Mouse (Mus musculus) hematopoietic stem cell, adult 5-6 weeks (primary cell): ENCODE data around the gene Stard13. TPM values are rescaled to one million over a fixed set of nuclear protein-coding genes. Genes with fewer than 3 reads are reported as not detected.

Experiments
- ATAC-seq, 2 experiments: fragments of 125-278 bp in 1 of 2; replicated peaks in 1 of 2; 2 replicates each; pipeline ENCODE4 v1.8.0; 2016 to 2017; ENCODE audit warnings: inconsistent platforms in 2 of 2, mild to moderate bottlenecking in 2 of 2, moderate number of reproducible peaks in 2 of 2, low read depth in 1 of 2, moderate TSS enrichment in 1 of 2; ENCODE audit not compliant: low FRiP score in 2 of 2, poor library complexity in 2 of 2, severe bottlenecking in 2 of 2, insufficient read depth in 1 of 2, low TSS enrichment in 1 of 2
- total RNA-seq: library from RNA; stranded (forward); fragments of 172-1452, 232-1000 nt; gene quantifications from 2 replicates; pipeline ENCODE4 v1.2.3, GENCODE M21; 2017

The Stard13 gene
- total RNA-seq, 1 experiment from 2014 or later: 0.30 TPM

DNA sequence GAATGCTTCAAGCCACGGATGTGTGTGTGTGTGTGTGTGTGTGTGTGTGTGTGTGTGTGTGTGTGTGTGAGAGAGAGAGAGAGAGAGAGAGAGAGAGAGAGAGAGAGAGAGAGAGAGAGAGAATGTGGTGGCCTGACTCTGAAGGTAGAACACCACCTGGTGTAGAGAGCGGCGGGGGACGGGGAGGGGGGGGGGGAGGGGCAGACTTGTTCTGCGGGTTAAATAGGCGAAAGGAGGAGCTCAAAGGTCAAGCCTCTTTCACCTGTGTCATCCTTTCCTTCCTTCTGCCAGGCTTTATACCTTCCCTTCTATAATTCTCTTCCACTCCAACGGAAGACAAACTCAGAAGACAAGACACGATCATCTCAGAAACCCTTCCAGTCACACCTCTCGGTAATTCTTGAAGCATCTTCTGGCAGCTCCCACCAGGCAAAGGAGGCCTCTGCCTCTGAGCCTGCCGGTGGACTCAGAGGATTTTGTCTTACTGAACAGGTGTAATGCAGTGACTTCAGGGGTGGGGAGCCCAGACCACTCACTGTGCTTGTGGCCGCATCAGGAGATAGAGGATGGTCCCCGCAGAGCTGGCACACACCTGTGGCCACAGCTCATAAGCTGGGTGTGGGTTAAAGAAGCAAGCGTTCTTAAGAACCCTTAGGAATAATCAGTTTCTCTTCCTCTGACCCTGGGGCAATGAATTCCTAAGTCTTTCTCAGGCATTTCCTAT is 898 bp downstream of the Stard13 start:
- ATAC-seq: no peak

DNA sequence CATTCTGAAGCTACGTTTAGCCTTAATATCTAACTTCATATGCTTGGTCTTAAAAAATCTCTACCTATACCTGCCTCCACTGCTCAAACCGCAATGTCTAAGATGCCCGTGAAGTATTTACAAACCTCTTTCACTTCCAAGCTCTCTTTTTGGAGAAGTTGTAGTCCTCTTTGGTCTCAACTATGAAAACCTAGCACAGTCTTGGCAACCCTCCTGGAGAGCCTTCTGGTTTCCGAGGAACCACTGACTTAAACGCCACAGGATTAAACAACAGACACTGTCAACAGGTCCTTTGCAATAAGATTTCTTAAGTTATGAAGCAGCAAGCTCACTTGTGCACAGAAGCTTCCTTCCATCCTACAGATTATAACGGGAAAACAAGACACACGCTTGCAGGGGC is 1.8 kb downstream of the Stard13 start:
- no peak for ATAC-seq

DNA sequence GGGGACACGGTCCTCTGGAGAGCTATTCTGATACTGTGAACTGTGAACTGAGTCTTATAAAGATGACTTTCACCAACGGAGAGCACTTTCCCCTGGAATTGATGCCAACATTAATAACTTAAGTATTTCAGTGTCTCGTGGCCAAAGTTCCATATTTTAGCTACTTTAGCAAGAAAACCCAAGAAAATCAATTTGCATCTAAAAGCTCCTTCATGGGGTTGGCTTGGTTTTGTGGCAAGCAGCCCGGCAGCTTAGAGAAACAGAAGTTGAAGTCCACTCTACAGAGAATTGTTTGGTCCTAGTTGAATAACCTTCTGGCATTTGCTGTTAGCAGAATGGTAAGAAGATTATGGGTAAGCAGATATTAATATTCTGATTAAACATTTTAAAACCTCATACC is 2.2 kb downstream of the Stard13 start:
- ATAC-seq: no peak

DNA sequence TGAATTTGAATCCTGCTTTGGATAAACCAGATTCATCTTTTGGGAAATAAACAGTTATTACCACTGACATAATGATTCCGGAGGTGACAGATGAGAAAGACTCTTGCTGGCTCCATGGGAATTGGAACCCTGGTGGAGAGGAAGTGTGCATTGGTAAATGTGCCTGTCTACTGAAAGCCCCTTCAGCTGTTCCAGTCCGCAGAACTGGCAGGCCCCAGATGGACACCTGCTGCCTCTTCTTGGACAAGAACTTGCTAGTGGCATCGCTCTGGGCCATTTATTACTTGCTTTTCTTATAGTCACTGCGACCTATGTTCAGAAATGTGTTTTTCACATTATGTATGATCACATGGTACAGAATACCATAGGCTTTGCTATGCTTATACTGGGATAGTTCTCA is 3.2 kb downstream of the Stard13 start:
- no peak for ATAC-seq

DNA sequence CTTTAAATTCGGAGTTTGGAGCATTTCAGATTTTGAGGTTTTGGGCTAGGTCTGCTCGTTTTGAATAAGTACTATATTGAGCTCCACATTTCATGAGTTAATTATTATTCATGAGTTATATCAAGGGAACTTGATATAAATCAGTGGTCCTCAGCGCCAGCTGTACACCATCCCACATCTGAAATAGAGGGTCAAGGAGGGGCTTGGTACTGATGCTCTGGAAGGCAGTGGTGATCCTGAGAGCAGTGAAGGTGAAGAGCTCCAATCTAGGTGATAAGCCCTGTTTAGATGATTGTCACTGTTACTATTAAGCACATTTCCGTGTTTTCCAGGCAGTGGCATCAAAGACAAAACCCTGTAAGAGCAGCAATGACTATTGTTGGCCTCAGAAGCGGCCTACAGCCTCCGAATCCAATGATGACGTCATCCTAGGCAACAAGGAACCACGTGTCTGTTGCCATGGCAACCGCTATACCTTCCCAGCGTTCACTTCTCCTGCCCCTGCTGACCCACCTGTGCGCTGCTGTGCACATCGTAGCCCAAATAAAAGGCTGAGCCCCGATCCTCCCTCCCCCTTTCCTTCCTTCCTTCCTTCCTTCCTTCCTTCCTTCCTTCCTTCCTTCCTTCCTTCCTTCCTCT is 5.2 kb downstream of the Stard13 start:
- no peak for ATAC-seq

DNA sequence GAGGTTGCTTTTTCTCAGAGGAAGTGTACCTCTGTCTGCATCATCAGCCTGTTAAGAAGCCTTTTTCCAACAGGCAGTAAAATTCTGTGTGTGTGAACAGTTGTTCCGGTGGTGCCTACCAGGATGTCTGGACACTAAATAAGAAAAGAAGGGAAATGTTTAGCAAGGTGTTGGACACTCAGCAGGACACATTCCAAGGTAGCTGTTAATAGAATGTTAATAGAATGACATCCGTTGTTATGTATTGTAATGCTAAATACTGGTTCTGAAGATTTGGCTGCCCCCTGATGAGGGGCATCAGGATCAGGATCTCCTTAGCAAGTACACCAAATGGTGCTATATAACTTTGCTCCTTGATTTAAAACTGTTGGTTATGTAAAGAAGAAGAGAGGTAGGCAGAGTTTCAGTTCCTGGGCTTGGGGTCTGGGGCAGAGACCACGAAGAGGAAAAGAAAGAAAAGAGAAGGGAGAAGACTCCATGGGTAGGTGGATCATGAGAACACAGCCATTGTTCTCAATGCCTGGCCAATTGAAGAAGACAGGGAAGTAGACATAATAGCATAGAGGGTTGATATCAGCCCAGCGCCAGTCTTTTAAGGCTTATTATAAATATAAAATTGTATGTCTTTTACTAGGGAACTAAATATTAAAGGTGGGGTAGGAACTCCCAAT is 9.8 kb downstream of the Stard13 start:
- no peak for ATAC-seq

DNA sequence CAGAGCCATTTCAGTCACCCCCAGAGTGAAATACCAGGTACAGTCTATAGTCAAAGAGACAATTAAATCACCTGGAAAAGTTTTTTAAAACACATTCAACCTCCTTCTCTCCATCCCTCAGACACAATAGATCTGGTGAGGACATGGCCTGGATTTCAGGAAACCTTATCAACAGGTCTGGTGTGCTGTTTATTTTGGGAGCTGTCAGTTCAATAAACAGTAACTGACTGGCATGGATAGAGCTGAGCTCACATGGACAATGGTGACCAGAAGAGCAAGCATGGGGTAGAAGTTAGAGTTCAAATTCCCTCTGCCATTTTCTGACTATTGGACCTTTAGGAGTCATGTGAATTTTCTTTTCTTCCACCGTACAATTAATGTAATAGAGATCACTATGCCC is 10.8 kb downstream of the Stard13 start:
- no peak for ATAC-seq

DNA sequence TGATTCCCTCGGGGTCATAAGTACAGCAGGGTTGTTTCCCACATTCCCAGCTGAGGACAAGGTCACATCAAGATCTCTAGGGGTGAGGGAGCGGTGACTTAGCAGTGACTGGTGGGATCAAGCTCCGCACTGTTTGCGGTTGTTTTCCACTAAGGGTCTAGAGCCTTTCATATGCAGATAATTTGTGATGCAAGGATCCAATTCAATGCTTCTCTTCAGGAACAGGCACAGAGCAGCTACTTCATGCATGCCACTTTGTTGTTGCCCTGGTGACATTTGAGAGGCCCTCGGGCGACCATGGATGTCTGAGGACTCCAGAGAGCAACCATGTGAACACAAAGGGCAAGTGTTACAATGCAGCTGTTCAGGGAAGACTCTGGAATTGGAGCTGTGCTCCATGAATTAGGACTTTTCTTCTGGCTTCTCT is 14.9 kb downstream of the Stard13 start:
- no peak for ATAC-seq

DNA sequence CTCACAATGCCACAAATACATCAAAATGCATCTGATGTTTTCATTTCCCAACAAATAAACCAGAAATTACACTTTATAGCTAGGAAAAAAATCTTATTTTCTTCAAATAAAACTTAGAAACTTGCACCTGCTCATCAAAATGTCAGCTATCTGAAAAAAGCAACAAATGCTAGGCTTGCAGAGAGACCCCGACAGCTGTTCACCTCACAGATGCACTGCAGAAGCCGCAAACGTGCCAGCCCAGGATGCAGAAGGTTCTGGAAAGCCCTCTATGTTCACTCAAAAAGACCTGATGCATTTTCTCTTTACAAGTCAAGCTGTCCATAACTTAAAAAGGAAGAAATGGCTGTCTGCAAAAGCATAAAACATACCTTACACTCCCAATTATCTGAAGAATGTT is 20.5 kb downstream of the Stard13 start:
- no peak for ATAC-seq

DNA sequence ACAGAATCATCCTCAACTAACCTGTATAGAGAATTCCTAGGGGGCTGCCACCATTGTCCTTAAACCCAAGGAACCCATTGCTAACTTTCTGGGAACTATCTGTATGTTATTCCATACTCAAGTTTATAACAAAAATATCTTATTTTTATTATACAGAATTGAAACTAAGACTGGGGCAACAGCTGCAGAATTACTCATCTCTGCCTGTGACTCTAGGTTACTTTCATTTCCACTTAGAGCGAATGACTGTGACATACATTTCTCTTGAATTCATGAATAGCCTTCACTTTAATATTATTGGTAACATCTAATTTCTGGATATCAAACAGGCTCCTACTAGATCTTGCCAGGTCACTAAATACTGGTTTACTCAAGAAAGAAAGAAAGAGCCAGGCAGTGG is 22.8 kb downstream of the Stard13 start:
- ATAC-seq: no peak

DNA sequence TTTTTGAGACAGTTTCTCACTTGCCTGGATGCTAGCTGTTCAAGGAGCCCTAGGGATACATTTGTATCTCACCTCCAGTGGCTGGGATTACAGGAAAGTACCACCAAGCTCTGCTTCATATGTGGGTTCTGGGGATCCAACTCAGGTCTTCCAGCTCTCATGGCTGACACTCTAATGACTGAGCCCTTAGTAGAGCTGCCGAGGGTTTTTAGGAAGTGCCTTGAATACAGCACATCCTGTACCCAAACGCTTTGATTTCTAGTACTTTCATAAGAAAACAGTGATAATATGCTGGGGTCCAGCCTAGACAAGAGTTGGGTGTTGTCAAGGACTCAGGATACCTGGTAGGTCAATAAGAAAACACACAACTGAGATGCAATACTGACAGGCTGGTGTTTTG is 23.6 kb downstream of the Stard13 start:
- ATAC-seq: no peak

DNA sequence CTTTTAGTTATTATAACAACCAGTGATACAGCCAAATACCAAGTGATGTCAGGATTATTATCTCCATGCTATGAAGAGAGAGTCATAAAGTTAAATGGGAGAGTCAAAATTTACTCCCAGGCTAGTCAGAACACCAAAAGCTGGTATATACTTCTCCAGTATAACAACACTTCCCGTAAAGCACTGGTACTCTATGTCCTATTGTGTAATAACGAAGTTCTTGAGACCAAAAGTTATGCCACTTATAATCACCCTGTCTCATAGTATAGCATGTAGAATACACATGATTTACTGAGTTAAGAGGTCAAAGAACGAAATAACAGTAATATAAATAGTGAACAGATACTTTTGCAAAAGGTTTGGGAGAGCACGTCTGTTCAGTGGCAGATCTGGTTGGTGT is 28.6 kb downstream of the Stard13 start:
- no peak for ATAC-seq

DNA sequence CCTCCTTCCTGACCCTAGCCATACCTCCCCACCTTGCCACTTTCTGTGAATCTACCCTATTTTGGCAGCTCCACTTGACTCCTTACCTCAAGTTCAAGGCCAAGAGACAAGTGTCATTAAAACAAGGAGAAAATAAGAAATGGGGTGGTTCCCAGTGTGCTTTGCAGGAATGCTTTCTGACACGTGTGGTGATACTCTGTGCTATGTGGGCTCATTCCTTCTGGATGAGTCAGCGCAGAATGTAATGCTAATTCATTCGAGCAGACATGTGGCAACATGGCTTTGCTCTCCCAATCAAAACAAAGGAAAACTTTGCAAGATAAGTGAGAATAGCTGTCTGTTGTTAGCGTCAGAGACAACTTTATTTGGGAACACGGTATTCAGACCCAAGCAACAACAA is 30.7 kb downstream of the Stard13 start:
- no peak for ATAC-seq

DNA sequence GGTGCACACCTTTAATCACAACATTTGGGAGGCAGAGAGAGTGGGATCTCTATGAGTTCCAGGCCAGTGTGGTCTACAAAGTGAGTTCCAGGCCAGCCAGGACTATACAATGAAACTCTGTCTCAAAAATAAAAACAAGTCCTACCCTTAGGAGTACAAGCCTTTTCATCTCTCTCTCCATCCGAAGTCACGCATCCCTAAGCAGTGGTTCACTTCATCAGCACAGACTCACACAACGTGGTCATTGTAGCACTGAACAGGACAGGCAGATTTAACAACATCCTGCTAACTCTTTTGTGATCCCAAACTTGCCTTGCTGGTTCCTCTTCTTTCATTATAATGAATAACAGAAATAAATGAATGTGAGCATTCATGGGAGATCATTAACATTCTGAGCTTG is 32.4 kb downstream of the Stard13 start:
- ATAC-seq: no peak

DNA sequence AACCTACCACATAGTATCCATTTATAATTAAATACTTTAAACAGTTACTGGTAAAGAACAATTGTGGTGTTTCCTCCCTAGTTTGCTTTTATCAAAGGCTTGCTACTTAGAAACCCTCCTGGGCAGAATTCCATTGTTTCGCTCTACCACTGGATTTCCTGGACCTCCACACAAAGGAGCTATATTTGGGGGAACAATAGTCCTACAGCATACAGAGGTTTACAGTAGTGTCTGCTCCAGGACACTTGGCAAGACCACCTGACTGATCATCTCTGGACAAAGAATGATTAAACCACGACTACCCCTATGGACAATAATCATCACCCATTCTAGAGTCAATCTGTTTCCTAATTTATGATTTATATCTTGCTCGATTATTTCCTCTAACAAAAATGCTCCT is 34.4 kb downstream of the Stard13 start:
- ATAC-seq: no peak

DNA sequence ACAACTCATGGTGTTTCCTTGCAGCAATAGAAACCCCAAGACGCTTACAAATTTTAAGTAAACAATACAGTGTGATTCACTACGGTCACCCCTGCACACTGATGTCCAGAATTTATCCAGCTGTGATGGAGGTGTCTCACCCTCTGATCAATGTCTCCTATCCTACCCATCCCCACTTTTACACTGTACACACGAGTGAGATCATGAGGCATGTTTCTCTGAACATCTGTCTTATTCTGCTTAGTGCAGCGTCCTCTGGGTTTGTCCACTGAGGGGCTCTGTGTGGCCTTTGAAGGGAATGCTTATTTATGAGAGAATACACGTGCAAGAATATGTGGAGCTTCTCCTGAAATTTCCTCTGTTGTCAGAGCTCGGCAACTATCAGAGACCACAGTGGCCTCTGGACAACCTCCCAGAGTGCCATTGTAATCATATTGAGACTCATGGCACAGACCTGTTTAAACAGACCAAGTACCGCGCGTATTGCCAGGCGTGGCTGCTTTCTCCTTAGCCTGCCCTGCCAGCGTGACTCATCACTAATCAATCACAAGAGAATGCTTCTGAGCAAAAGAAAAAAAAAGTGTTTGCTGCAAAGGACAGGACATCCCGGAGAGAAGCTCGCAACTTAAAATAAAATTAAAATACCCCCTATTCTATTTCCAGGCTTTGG is 36.9 kb downstream of the Stard13 start:
- ATAC-seq: no peak

DNA sequence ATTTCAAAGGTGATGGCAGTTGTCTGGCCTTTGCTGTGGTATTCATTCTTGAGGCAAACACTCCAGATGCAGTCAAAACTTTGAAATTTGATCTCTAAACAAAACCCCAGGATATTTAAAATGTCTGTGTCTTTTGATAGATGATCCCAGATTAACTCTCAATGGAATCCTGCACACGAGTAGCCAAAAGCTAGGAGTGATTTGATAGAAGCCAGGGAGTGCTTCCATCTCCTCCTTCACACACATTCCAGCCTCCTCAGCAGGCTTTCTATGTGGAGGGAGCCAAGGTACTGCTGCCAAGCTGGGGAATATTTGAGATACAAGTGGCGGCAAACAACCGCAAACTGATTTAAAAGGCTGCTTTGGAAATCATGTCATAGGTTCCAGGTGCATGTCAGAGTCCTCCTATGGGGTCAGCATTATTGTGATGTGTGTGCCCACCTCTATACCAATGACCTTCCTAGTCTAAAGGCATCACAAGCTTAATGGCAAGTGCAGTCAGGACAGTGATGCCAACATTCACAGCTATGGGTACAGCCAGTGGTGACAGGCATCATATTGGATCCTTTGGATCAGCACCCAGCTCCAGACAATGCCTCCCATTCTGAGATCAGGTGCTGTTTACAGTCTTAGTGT is 39.6 kb downstream of the Stard13 start:
- ATAC-seq: no peak

DNA sequence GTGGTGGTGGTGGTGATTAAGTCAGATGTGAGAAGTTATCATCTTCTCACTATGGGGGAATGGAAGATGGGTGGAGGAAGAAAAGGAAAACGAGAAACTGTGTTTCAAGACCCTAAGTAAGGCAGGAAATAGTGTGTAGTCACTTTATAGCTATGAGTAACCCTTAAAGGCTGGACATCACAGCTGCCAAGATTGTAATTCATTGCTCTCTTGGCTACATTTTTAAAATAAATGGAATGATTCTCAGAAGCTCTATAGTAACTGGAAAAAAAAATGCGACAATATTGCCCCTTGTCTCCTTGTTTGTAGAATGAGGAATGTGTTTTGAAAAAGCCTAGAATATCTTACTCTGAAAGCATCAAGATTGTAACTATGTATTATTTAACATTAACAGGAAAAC is 41.4 kb downstream of the Stard13 start:
- no peak for ATAC-seq
